Mouse (Mus musculus) hindbrain, embryonic 11.5 days (tissue): ENCODE data around the gene Tex22. TPM values are rescaled to one million over a fixed set of nuclear protein-coding genes. Genes with fewer than 3 reads are reported as not detected.
A peak's percentile ranks its signal among the peaks of the same experiment; 100 is the strongest.

Experiments used
- ATAC-seq: fragments of 200-750 bp; cut with Nextera tagmentation; 2 replicates; pipeline ENCODE4 v1.8.0; 2017; ENCODE audit warnings: mild to moderate bottlenecking, moderate TSS enrichment, moderate library complexity; ENCODE audit not compliant: low FRiP score
- DNase-seq: peaks from one replicate; pipeline ENCODE4 v3.0.0-alpha.2; 2015; ENCODE audit warnings: low spot score
- H3K27ac ChIP-seq: fragments of 300-500 bp; sonication (generic); 2 replicates; pipeline ENCODE4 v1.5.1; 2014; ENCODE audit warnings: mild to moderate bottlenecking, low read depth, low read length
- H3K27me3 ChIP-seq: fragments of 300-500 bp; sonication (generic); 2 replicates; pipeline ENCODE4 v1.6.1; 2014; ENCODE audit warnings: mild to moderate bottlenecking, low read length, moderate library complexity, mixed read lengths; ENCODE audit not compliant: control insufficient read depth, insufficient read depth
- H3K36me3 ChIP-seq: fragments of 300-500 bp; sonication (generic); 2 replicates; pipeline ENCODE4 v1.6.1; 2014; ENCODE audit warnings: mild to moderate bottlenecking, low read length, moderate library complexity, mixed read lengths; ENCODE audit not compliant: control insufficient read depth, insufficient read depth
- H3K4me1 ChIP-seq: fragments of 300-500 bp; sonication (generic); replicated peaks from 2 replicates; pipeline ENCODE4 v1.6.1; 2014; ENCODE audit warnings: low read length, mixed read lengths; ENCODE audit not compliant: control insufficient read depth, insufficient read depth
- H3K4me2 ChIP-seq: fragments of 300-500 bp; sonication (generic); replicated peaks from 2 replicates; pipeline ENCODE4 v1.6.1; 2014; ENCODE audit warnings: mild to moderate bottlenecking, low read depth, low read length
- H3K4me3 ChIP-seq: fragments of 300-500 bp; sonication (generic); 2 replicates; pipeline ENCODE4 v1.5.1; 2014; ENCODE audit warnings: low read depth, low read length
- H3K9ac ChIP-seq: fragments of 300-500 bp; sonication (generic); 2 replicates; pipeline ENCODE4 v1.6.1; 2014; ENCODE audit warnings: low read depth, low read length
- H3K9me3 ChIP-seq: fragments of 300-500 bp; sonication (generic); 2 replicates; pipeline ENCODE4 v1.6.1; 2016; ENCODE audit warnings: low read length; ENCODE audit not compliant: control insufficient read depth
- WGBS: fragments of 180-500 bp; shearing (Covaris S2); extraction: QIAGEN DNeasy Blood & Tissue Kit; methylation state at CpG from one replicate; pipeline ENCODE4 v1.1.7; 2014; 5-methylcytosine and 5-hydroxymethylcytosine counted together
- polyA plus RNA-seq: library from polyadenylated mRNA; unstranded; fragments of >200 nt; fragmentation: Nextera tagmentation; extraction: Ambion mirVana; gene quantifications from 2 replicates; pipeline ENCODE4 v1.2.1, GENCODE M21; 2014

Gene Tex22
- polyA plus RNA-seq = 0.26 TPM in 1 of 2 replicates, not detected in the other

GRCm38 (mm10) chr12:113074329-113075062 is at the start of gene Tex22:
Gene Tex22, plus strand, starts transcription at chr12:113074502.
- Histone ChIP-seq H3K4me1 (peaks cover 5% of the 10 kb centered on the region), H3K9me3 (no peaks in the 10 kb centered on the region), H3K4me3 (peak within 1 kb of the TSS; percentile 46), H3K4me2 (peak within 1 kb of the TSS; percentile 80), H3K27ac (peak within 1 kb of the TSS; percentile 87), H3K27me3 (no peaks in the 10 kb centered on the region), H3K9ac (peak within 1 kb of the TSS; percentile 66), H3K36me3 (0 out of 2 replicates have a peak, but pooled peaks cover 5% of the 10 kb centered on the region)
- ATAC-seq (peak; percentile 91), DNase-seq (peak; percentile 87)
- 6% methylated on average over 32 of the region's 32 CpGs for WGBS

GRCm38 (mm10) chr12:113026557-113026956 is 47.7 kb upstream of the Tex22 start:
- no peaks in the 10 kb centered on the region for H3K9me3 ChIP-seq
- no peaks in the 10 kb centered on the region for H3K36me3 ChIP-seq
- no peak overlapping the region for H3K27ac ChIP-seq
- H3K4me3 ChIP-seq = no peak overlapping the region
- ATAC-seq (no peak), DNase-seq (no peak)
- H3K4me2 ChIP-seq = no peak overlapping the region
- no peaks in the 10 kb centered on the region for H3K27me3 ChIP-seq
- H3K4me1 ChIP-seq = no peaks in the 10 kb centered on the region
- no peak overlapping the region for H3K9ac ChIP-seq
- 96% methylated on average over 1 of the region's 1 CpGs for WGBS

- Histone ChIP-seq H3K9me3 (no peaks in the 10 kb centered on the region), H3K4me3 (no peak overlapping the region), H3K4me2 (no peak overlapping the region), H3K27ac (peak overlapping the region; percentile 39; the same call in 1 of the 2 replicates), H3K27me3 (no peaks in the 10 kb centered on the region), H3K4me1 (0 out of 2 replicates have a peak, but pooled peaks cover under 1% of the 10 kb centered on the region), H3K9ac (no peak overlapping the region), H3K36me3 (no peaks in the 10 kb centered on the region)
- ATAC-seq (no peak), DNase-seq (no peak)
- 94% methylated on average over 2 of the region's 2 CpGs for WGBS
These were observed 46.8 kb upstream of the Tex22 start for GRCm38 (mm10) chr12:113027495-113027894.

- peak; percentile 37 for DNase-seq
These were observed 46.2 kb upstream of the Tex22 start for GRCm38 (mm10) chr12:113028067-113028466.

GRCm38 (mm10) chr12:113028898-113029297 is 45.4 kb upstream of the Tex22 start:
- ATAC-seq (no peak), DNase-seq (peak; percentile 21)
- Histone ChIP-seq H3K4me3 (no peak overlapping the region), H3K9ac (no peak overlapping the region), H3K27ac (peak overlapping the region; percentile 74), H3K9me3 (no peaks in the 10 kb centered on the region), H3K4me1 (peaks cover 3% of the 10 kb centered on the region; the same call in 1 of the 2 replicates), H3K4me2 (no peak overlapping the region), H3K36me3 (no peaks in the 10 kb centered on the region), H3K27me3 (no peaks in the 10 kb centered on the region)
- 74% methylated on average over 9 of the region's 9 CpGs for WGBS

More at GRCm38 (mm10) chr12:113028067-113028466, 46.2 kb upstream of the Tex22 start:
- no peak overlapping the region for H3K4me3 ChIP-seq
- H3K4me2 ChIP-seq = no peak overlapping the region
- H3K27me3 ChIP-seq = no peaks in the 10 kb centered on the region
- ATAC-seq = peak; percentile 73
- no peaks in the 10 kb centered on the region for H3K36me3 ChIP-seq
- 52% methylated on average over 5 of the region's 5 CpGs for WGBS
- H3K27ac ChIP-seq = peak overlapping the region; percentile 74; the same call in 1 of the 2 replicates
- no peaks in the 10 kb centered on the region for H3K9me3 ChIP-seq
- peaks cover 3% of the 10 kb centered on the region; the same call in 1 of the 2 replicates for H3K4me1 ChIP-seq
- H3K9ac ChIP-seq = no peak overlapping the region

- Histone ChIP-seq H3K36me3 (no peaks in the 10 kb centered on the region), H3K4me2 (no peak overlapping the region), H3K9me3 (no peaks in the 10 kb centered on the region), H3K27ac (no peak overlapping the region), H3K27me3 (no peaks in the 10 kb centered on the region), H3K9ac (no peak overlapping the region), H3K4me1 (peaks cover 3% of the 10 kb centered on the region; the same call in 1 of the 2 replicates), H3K4me3 (no peak overlapping the region)
- DNase-seq (no peak), ATAC-seq (no peak)
- WGBS = 75% methylated on average over 4 of the region's 4 CpGs
These were observed 44.3 kb upstream of the Tex22 start for GRCm38 (mm10) chr12:113030046-113030445.

- Histone ChIP-seq H3K9ac (no peak overlapping the region), H3K36me3 (no peaks in the 10 kb centered on the region), H3K4me1 (peaks cover 3% of the 10 kb centered on the region; the same call in 1 of the 2 replicates)
These were observed 43.3 kb upstream of the Tex22 start for GRCm38 (mm10) chr12:113030993-113031392.

GRCm38 (mm10) chr12:113031441-113031840 is 42.9 kb upstream of the Tex22 start:
- no peak overlapping the region for H3K27ac ChIP-seq
- H3K4me2 ChIP-seq = no peak overlapping the region
- H3K4me3 ChIP-seq = no peak overlapping the region
- H3K9ac ChIP-seq = no peak overlapping the region
- no peaks in the 10 kb centered on the region for H3K9me3 ChIP-seq
- ATAC-seq (no peak), DNase-seq (no peak)
- no peaks in the 10 kb centered on the region for H3K36me3 ChIP-seq
- H3K4me1 ChIP-seq = peaks cover 3% of the 10 kb centered on the region; the same call in 1 of the 2 replicates
- no peaks in the 10 kb centered on the region for H3K27me3 ChIP-seq
- 94% methylated on average over 6 of the region's 6 CpGs for WGBS

More at GRCm38 (mm10) chr12:113030993-113031392, 43.3 kb upstream of the Tex22 start:
- no peak for DNase-seq
- H3K4me2 ChIP-seq = no peak overlapping the region
- no peak for ATAC-seq
- H3K27me3 ChIP-seq = no peaks in the 10 kb centered on the region
- H3K9me3 ChIP-seq = no peaks in the 10 kb centered on the region
- 89% methylated on average over 9 of the region's 9 CpGs for WGBS
- H3K27ac ChIP-seq = no peak overlapping the region
- H3K4me3 ChIP-seq = no peak overlapping the region
